Mouse (Mus musculus) CH12.LX (cell line): ENCODE results near the gene Dctn5. TPM values are rescaled to one million over a fixed set of nuclear protein-coding genes. Genes with fewer than 3 reads are reported as not detected.

Experiments
- DNase-seq: peaks from one replicate; pipeline ENCODE4 v3.0.0-alpha.2; 2013; ENCODE audit errors: extremely low read depth
- H3K27ac ChIP-seq: 2 replicates; pipeline ENCODE4 v1.5.1; 2012; ENCODE audit warnings: low read depth, mild to moderate bottlenecking, control low read depth, moderate library complexity; ENCODE audit not compliant: insufficient read depth
- H3K27me3 ChIP-seq: replicated peaks from 2 replicates; pipeline ENCODE3; 2012; ENCODE audit warnings: inconsistent platforms
- H3K36me3 ChIP-seq, 2 experiments: replicated peaks in 1 of 2; 2 replicates each; pipeline versions ENCODE3 to v1.6.1; 2012; ENCODE audit warnings: inconsistent platforms in 1 of 2, low read length in 1 of 2, mild to moderate bottlenecking in 1 of 2, mixed read lengths in 1 of 2, moderate library complexity in 1 of 2; ENCODE audit not compliant: control insufficient read depth in 1 of 2, insufficient read depth in 1 of 2
- H3K4me1 ChIP-seq, 2 experiments: 2 replicates each; pipeline ENCODE4 v1.6.1; 2012; ENCODE audit warnings: inconsistent platforms in 1 of 2, moderate library complexity in 1 of 2; ENCODE audit not compliant: insufficient read depth in 2 of 2, control insufficient read depth in 1 of 2
- H3K4me2 ChIP-seq: 2 replicates; pipeline ENCODE4 v1.6.1; 2012; ENCODE audit warnings: low read depth, mild to moderate bottlenecking, control low read depth; ENCODE audit not compliant: poor library complexity, insufficient read depth, severe bottlenecking
- H3K4me3 ChIP-seq, 3 experiments: fragments of 150-350 bp in 1 of 3; sonication (generic) in 1 of 3; replicated peaks in 1 of 3; 2 replicates each; pipeline versions ENCODE3 to v1.5.1; 2011 to 2012; ENCODE audit warnings: low read depth in 2 of 3, low read length in 2 of 3, mild to moderate bottlenecking in 2 of 3, moderate library complexity in 2 of 3, control low read depth in 1 of 3, improper control_type of control experiment in 1 of 3, inconsistent platforms in 1 of 3, mixed read lengths in 1 of 3; ENCODE audit not compliant: poor library complexity in 1 of 3
- H3K79me2 ChIP-seq: replicated peaks from 2 replicates; pipeline ENCODE4 v1.6.1; 2012; ENCODE audit warnings: mild to moderate bottlenecking, moderate library complexity; ENCODE audit not compliant: control insufficient read depth, poor library complexity, insufficient read depth, severe bottlenecking; ENCODE audit errors: extremely low read depth
- H3K9ac ChIP-seq: 2 replicates; pipeline ENCODE4 v1.6.1; 2012; ENCODE audit warnings: low read depth, mild to moderate bottlenecking, control low read depth, moderate library complexity; ENCODE audit not compliant: insufficient read depth
- H3K9me3 ChIP-seq: replicated peaks from 2 replicates; pipeline ENCODE3; 2012; ENCODE audit warnings: low read length, inconsistent platforms, mixed read lengths
- CHD1 ChIP-seq: IDR thresholded peaks from 2 replicates; pipeline ENCODE4 v1.6.1; 2012; ENCODE audit warnings: low read depth, low read length, improper control_type of control experiment, inconsistent platforms
- CHD2 ChIP-seq: IDR thresholded peaks from 2 replicates; pipeline ENCODE4 v1.6.1; 2011; ENCODE audit warnings: low read length, improper control_type of control experiment
- CTCF ChIP-seq, 2 experiments: IDR thresholded peaks in 1 of 2; conservative IDR thresholded peaks in 1 of 2; 2 replicates each; pipeline ENCODE4 v1.5.1; 2011 to 2012; ENCODE audit warnings: low read depth in 2 of 2, low read length in 2 of 2, improper control_type of control experiment in 1 of 2, inconsistent platforms in 1 of 2, mild to moderate bottlenecking in 1 of 2, moderate library complexity in 1 of 2
- ELF1 ChIP-seq: IDR thresholded peaks from 2 replicates; pipeline ENCODE4 v1.6.1; 2014; ENCODE audit warnings: low read depth, mild to moderate bottlenecking, inconsistent platforms, low read length, improper control_type of control experiment
- IRF4 ChIP-seq: IDR thresholded peaks from 2 replicates; pipeline ENCODE4 v1.6.1; 2014; ENCODE audit warnings: low read depth, mild to moderate bottlenecking, inconsistent platforms, low read length, improper control_type of control experiment
- JUND ChIP-seq: conservative IDR thresholded peaks from 2 replicates; pipeline ENCODE4 v1.6.1; 2011; ENCODE audit warnings: low read depth, low read length, improper control_type of control experiment
- MAZ ChIP-seq: IDR thresholded peaks from 2 replicates; pipeline ENCODE4 v1.6.1; 2012; ENCODE audit warnings: low read depth, mild to moderate bottlenecking, inconsistent platforms, low read length, improper control_type of control experiment, moderate library complexity
- MXI1 ChIP-seq: IDR thresholded peaks from 2 replicates; pipeline ENCODE4 v1.6.1; 2011; ENCODE audit warnings: mild to moderate bottlenecking, low read depth, low read length, improper control_type of control experiment
- MYC ChIP-seq: IDR thresholded peaks from 2 replicates; pipeline ENCODE4 v1.6.1; 2011; ENCODE audit warnings: low read depth, mild to moderate bottlenecking, improper control_type of control experiment, low read length
- NELFE ChIP-seq: IDR thresholded peaks from 2 replicates; pipeline ENCODE4 v1.6.1; 2011; ENCODE audit warnings: low read depth, low read length, improper control_type of control experiment
- POLR2AphosphoS2 ChIP-seq: IDR thresholded peaks from 2 replicates; pipeline ENCODE4 v1.6.1; 2011; ENCODE audit warnings: low read depth, low read length, improper control_type of control experiment
- RCOR1 ChIP-seq: conservative IDR thresholded peaks from 2 replicates; pipeline ENCODE4 v1.6.1; 2012; ENCODE audit warnings: low read depth, mild to moderate bottlenecking, inconsistent platforms, low read length, improper control_type of control experiment
- TBP ChIP-seq: conservative IDR thresholded peaks from 2 replicates; pipeline ENCODE4 v1.6.1; 2011; ENCODE audit warnings: low read depth, low read length, improper control_type of control experiment
- UBTF ChIP-seq: IDR thresholded peaks from 2 replicates; pipeline ENCODE4 v1.6.1; 2012; ENCODE audit warnings: low read depth, mild to moderate bottlenecking, inconsistent platforms, low read length, improper control_type of control experiment, moderate library complexity
- USF1 ChIP-seq: IDR thresholded peaks from 2 replicates; pipeline ENCODE4 v1.6.1; 2014; ENCODE audit warnings: low read depth, mild to moderate bottlenecking, inconsistent platforms, low read length, improper control_type of control experiment
- ZKSCAN1 ChIP-seq: IDR thresholded peaks from 2 replicates; pipeline ENCODE4 v1.6.1; 2012; ENCODE audit warnings: low read depth, inconsistent platforms, low read length, improper control_type of control experiment, borderline replicate concordance
- dilution Hi-C: fragments of 300-500 bp; cut with MboI; formaldehyde crosslinking; loops from 2 replicates; pipeline ENCODE4 v1.14.3; 2020; ENCODE audit warnings: low sequenced_read_pairs; ENCODE audit not compliant: extremely low pct_unique_long_range_greater_than_20kb, extremely low pct_ligation_motif_present
- in situ Hi-C: fragments of 300-500 bp; cut with MboI; formaldehyde crosslinking; loops from 3 replicates; pipeline ENCODE4 v1.14.3; 2019; ENCODE audit warnings: low sequenced_read_pairs, low pct_ligation_motif_present, low pct_unique_long_range_greater_than_20kb, mixed read lengths
- polyA plus RNA-seq: library from polyadenylated mRNA; unstranded; fragments of >175 nt; gene quantifications from 2 replicates; pipeline ENCODE4 v1.2.1, GENCODE M21; 2012; ENCODE audit warnings: low read depth; ENCODE audit not compliant: insufficient read length
- total RNA-seq, 2 experiments: library from RNA; depleted of rRNA; stranded (reverse); fragments of 300-350 nt in 1 of 2; fragments of >200 nt in 1 of 2; gene quantifications; 2 replicates each; pipeline ENCODE4 v1.2.3; 2012 to 2014

Dctn5 gene
- total and polyA plus RNA-seq, 3 experiments: 56.5 to 74.7 (median 62.7) TPM

GRCm38 (mm10) chr7:122152473-122152872 lies 19.6 kb downstream of the Dctn5 start:
- no peaks in the 10 kb centered on the region for H3K9me3 ChIP-seq
- no peak overlapping the region for H3K4me2 ChIP-seq
- no peak overlapping the region for H3K4me3 ChIP-seq
- dilution Hi-C loops (no loop called here), in situ Hi-C loops (loop anchor here (5.0 kb wide), 1 partner anchor 55 kb away; no protein-coding TSS in a partner anchor)
- no peak for DNase-seq
- TF ChIP-seq IRF4: no peak
- TF ChIP-seq MXI1: no peak
- no peak for TF ChIP-seq CHD1
- no peak for TF ChIP-seq CTCF (conservative IDR thresholded peaks at IDR 0.05 in 1 of 2, IDR thresholded peaks at IDR 0.05 in 1 of 2; ENCODE audit: low read depth in 2 of 2, low read length in 2 of 2)
- TF ChIP-seq RCOR1: no peak
- TF ChIP-seq UBTF: no peak
- H3K36me3 ChIP-seq: peaks cover 17 to 69% of the 10 kb centered on the region in 2 experiments
- peaks cover 3 to 7% of the 10 kb centered on the region in 2 experiments; a peak in 3 of 4 replicates for H3K4me1 ChIP-seq
- H3K79me2 ChIP-seq: no peaks in the 10 kb centered on the region; the same call in 1 of the 2 replicates
- H3K27me3 ChIP-seq: no peaks in the 10 kb centered on the region
- H3K27ac ChIP-seq: no peak overlapping the region
- H3K9ac ChIP-seq: no peak overlapping the region

- TF ChIP-seq TBP (no peak), POLR2AphosphoS2 (no peak), MYC (no peak), UBTF (no peak), ZKSCAN1 (no peak), RCOR1 (no peak), CHD1 (no peak), MAZ (no peak), ELF1 (no peak), NELFE (no peak), USF1 (no peak), MXI1 (no peak), CHD2 (no peak), IRF4 (no peak), JUND (no peak)
- Histone ChIP-seq H3K4me1 (peaks cover 11 to 38% of the 10 kb centered on the region in 2 experiments), H3K4me2 (peak overlapping the region; percentile 69), H3K27ac (peak overlapping the region; percentile 34; the same call in 1 of the 2 replicates), H3K9ac (peak overlapping the region; percentile 80), H3K36me3 (peaks cover 18 to 50% of the 10 kb centered on the region in 2 experiments), H3K79me2 (peaks cover 23% of the 10 kb centered on the region), H3K9me3 (no peaks in the 10 kb centered on the region), H3K27me3 (no peaks in the 10 kb centered on the region), H3K4me3 (peak overlapping the region; percentile 59 to 81 (median 74))
- DNase-seq: no peak
- dilution Hi-C loops: no loop called here
- in situ Hi-C loops: no loop called here
Measured at GRCm38 (mm10) chr7:122158488-122158887, 25.6 kb downstream of the Dctn5 start.
